ENCODE assay signal across 8 mouse cellular contexts in the genomic region with DNA sequence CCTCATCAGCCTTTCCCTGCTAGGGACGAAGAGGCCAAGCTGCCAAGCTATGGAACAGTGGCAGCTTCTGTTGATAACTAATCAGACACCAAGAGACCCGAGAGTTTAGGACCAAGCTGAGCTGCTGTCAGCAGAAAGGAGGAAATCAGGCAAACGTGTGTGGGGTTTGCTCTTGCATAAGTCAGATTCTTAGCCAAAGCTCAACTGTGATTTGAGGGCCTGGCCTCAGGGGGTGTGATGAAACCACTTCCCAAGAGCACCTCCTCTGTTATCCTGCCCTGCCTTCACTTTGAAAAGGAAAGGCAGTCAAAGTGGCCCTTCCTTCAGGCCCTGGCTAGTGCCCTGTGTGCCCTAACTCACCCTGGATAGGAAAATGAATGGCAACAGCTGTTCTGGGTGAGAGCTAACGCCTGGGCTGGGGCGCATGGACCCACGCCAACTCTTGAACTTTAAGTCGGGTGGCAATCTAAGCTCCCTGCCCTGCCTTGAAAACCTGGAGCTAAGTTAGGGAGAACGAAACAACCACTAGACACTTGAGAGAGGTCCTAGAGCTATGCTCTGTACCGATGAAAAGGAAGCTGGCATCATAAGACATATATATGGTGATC. TPM values are rescaled to one million over a fixed set of nuclear protein-coding genes. Genes with fewer than 3 reads are reported as not detected.
DNase-seq lines count a peak whose midpoint lies in the region; ATAC-seq and TF ChIP-seq lines count a peak whose summit lies in the region.

A gene (minus strand): TSS at position 138 of the 608 bp plus-strand sequence.

- no peak for TF ChIP-seq EP300 in liver, embryonic 14.5 days (IDR thresholded peaks at IDR 0.05; ENCODE audit: low read depth)

- peak; percentile 16 for DNase-seq in cerebellum, adult 9-11 months
- DNase-seq in cerebellum, adult 11 months = no peak
- DNase-seq in adrenal gland, postnatal 10 days = peak; percentile 53
- DNase-seq in forebrain, postnatal 0 days = no peak
- no peak for DNase-seq in liver, embryonic 14.5 days (ENCODE audit: low read depth in 3 of 3, low spot score in 3 of 3)
- no peak for DNase-seq in ovary, postnatal 14 days (ENCODE audit: low spot score)

- peak within 1 kb of the TSS; percentile 81 for H3K4me2 ChIP-seq in forebrain, postnatal 0 days (ENCODE audit: low read depth)
- peak within 1 kb of the TSS; percentile 86 for H3K4me2 ChIP-seq in hindbrain, embryonic 12.5 days (replicated peaks)
- peak within 1 kb of the TSS; percentile 100 for H3K4me2 ChIP-seq in liver, embryonic 14.5 days (ENCODE audit: low read depth)
- H3K4me2 ChIP-seq in neural tube, embryonic 13.5 days = peak within 1 kb of the TSS; percentile 91

- H3K36me3 ChIP-seq in forebrain, postnatal 0 days (ENCODE audit: insufficient read depth) = no peaks in the 10 kb centered on the region
- H3K36me3 ChIP-seq in hindbrain, embryonic 12.5 days = no peaks in the 10 kb centered on the region
- no peaks in the 10 kb centered on the region for H3K36me3 ChIP-seq in liver, embryonic 14.5 days (replicated peaks; ENCODE audit: control insufficient read depth, insufficient read depth, low read depth)
- no peaks in the 10 kb centered on the region for H3K36me3 ChIP-seq in neural tube, embryonic 13.5 days

- peak within 1 kb of the TSS; percentile 75 for H3K4me3 ChIP-seq in forebrain, postnatal 0 days (ENCODE audit: low read depth, low read length)
- peak within 1 kb of the TSS; percentile 88 for H3K4me3 ChIP-seq in hindbrain, embryonic 12.5 days
- H3K4me3 ChIP-seq in liver, embryonic 14.5 days (ENCODE audit: insufficient read depth in 1 of 2, low read depth in 2 of 2, low read length in 2 of 2) = peak within 1 kb of the TSS; percentile 82 to 91
- H3K4me3 ChIP-seq in neural tube, embryonic 13.5 days = peak within 1 kb of the TSS; percentile 86

- no peaks in the 10 kb centered on the region for H3K27me3 ChIP-seq in forebrain, postnatal 0 days (ENCODE audit: insufficient read depth, low read length)
- no peaks in the 10 kb centered on the region; the same call in 1 of the 2 replicates for H3K27me3 ChIP-seq in hindbrain, embryonic 12.5 days
- no peaks in the 10 kb centered on the region for H3K27me3 ChIP-seq in liver, embryonic 14.5 days (ENCODE audit: control insufficient read depth, insufficient read depth, low read length)
- H3K27me3 ChIP-seq in neural tube, embryonic 13.5 days = no peaks in the 10 kb centered on the region; the same call in 1 of the 2 replicates

- no peaks in the 10 kb centered on the region; the same call in 1 of the 2 replicates for H3K4me1 ChIP-seq in forebrain, postnatal 0 days (ENCODE audit: insufficient read depth)
- H3K4me1 ChIP-seq in hindbrain, embryonic 12.5 days = peaks cover 19% of the 10 kb centered on the region
- peaks cover 5 to 20% of the 10 kb centered on the region in 2 experiments; a peak in 3 of 4 replicates for H3K4me1 ChIP-seq in liver, embryonic 14.5 days (replicated peaks; ENCODE audit: control insufficient read depth in 2 of 2, insufficient read depth in 2 of 2, low read length in 1 of 2)
- peaks cover 32% of the 10 kb centered on the region for H3K4me1 ChIP-seq in neural tube, embryonic 13.5 days (replicated peaks)

- peak; percentile 28 for ATAC-seq in forebrain, postnatal 0 days
- ATAC-seq in hindbrain, embryonic 12.5 days (ENCODE audit: low FRiP score) = no peak
- ATAC-seq in liver, embryonic 14.5 days (ENCODE audit: insufficient read depth) = no peak
- no peak; the same call in 1 of the 2 replicates for ATAC-seq in neural tube, embryonic 13.5 days (ENCODE audit: low read depth)

- no peaks in the 10 kb centered on the region for H3K9me3 ChIP-seq in forebrain, postnatal 0 days (ENCODE audit: low read length)
- no peaks in the 10 kb centered on the region for H3K9me3 ChIP-seq in hindbrain, embryonic 12.5 days (replicated peaks)
- no peaks in the 10 kb centered on the region for H3K9me3 ChIP-seq in liver, embryonic 14.5 days (ENCODE audit: control insufficient read depth, low read length)
- H3K9me3 ChIP-seq in neural tube, embryonic 13.5 days = no peaks in the 10 kb centered on the region

- H3K9ac ChIP-seq in forebrain, postnatal 0 days = peak within 1 kb of the TSS; percentile 90
- peak within 1 kb of the TSS; percentile 86 for H3K9ac ChIP-seq in hindbrain, embryonic 12.5 days
- H3K9ac ChIP-seq in liver, embryonic 14.5 days (replicated peaks) = peak within 1 kb of the TSS; percentile 83
- peak within 1 kb of the TSS; percentile 85 for H3K9ac ChIP-seq in neural tube, embryonic 13.5 days

- TF ChIP-seq CTCF in forebrain, postnatal 0 days (IDR thresholded peaks at IDR 0.05; ENCODE audit: low read depth) = no peak
- no peak for TF ChIP-seq CTCF in liver, embryonic 14.5 days (IDR thresholded peaks at IDR 0.05; ENCODE audit: low read depth)

- peak within 1 kb of the TSS; percentile 78 for H3K27ac ChIP-seq in forebrain, postnatal 0 days (ENCODE audit: low read depth, low read length)
- peak within 1 kb of the TSS; percentile 80 for H3K27ac ChIP-seq in hindbrain, embryonic 12.5 days
- H3K27ac ChIP-seq in liver, embryonic 14.5 days = peak within 1 kb of the TSS; percentile 25
- peak within 1 kb of the TSS; percentile 86 for H3K27ac ChIP-seq in neural tube, embryonic 13.5 days (replicated peaks)

- WGBS in forebrain, postnatal 0 days = 53% methylated on average over 9 of the region's 9 CpGs
- 53% methylated on average over 9 of the region's 9 CpGs for WGBS in hindbrain, embryonic 12.5 days
- 48% methylated on average over 9 of the region's 9 CpGs for WGBS in liver, embryonic 14.5 days (ENCODE audit: insufficient replicate concordance)
- WGBS in neural tube, embryonic 13.5 days = 59% methylated on average over 9 of the region's 9 CpGs

RNA-seq across cellular contexts. Expression of the gene that starts here (rescaled TPM):
- total RNA-seq in adrenal gland, postnatal 10 days (2021) = 100 to 1,000 TPM; 147 to 152 TPM
- 58.6 and 75.0 TPM in 2 replicates for total RNA-seq in forebrain, postnatal 0 days (2014; rRNA removed)
- polyA plus RNA-seq in forebrain, postnatal 0 days (2015; fragmentation: Nextera tagmentation; extraction: Ambion mirVana) = 63.8 and 70.4 TPM in 2 replicates
- 155 and 156 TPM in 2 replicates for polyA plus RNA-seq in hindbrain, embryonic 12.5 days (2016; fragmentation: Nextera tagmentation; extraction: Ambion mirVana)
- polyA plus RNA-seq in liver, embryonic 14.5 days (2012; rRNA removed) = 29.1 and 31.2 TPM in 2 replicates
- polyA plus RNA-seq in liver, embryonic 14.5 days (2014; fragmentation: Nextera tagmentation; extraction: Ambion mirVana) = 66.8 and 67.8 TPM in 2 replicates
- polyA plus RNA-seq in neural tube, embryonic 13.5 days (2015; fragmentation: Nextera tagmentation; extraction: Ambion mirVana) = 91.2 and 104 TPM in 2 replicates

Comparison
In these comparisons a context has a peak if more than half of its experiments do, and no peak if none do; other contexts are left out.
1. DNase-seq: peak in cerebellum, adult 9-11 months (single experiment) and adrenal gland, postnatal 10 days (single experiment); none in cerebellum, adult 11 months (single experiment), forebrain, postnatal 0 days (single experiment), liver, embryonic 14.5 days (0 of 3) and ovary, postnatal 14 days (single experiment).
2. H3K27ac ChIP-seq: peak in every context shown above with its lines; median percentile 86 in neural tube, embryonic 13.5 days; 80 in hindbrain, embryonic 12.5 days; 78 in forebrain, postnatal 0 days; 25 in liver, embryonic 14.5 days.
3. Peak in every context shown above with its lines, with median percentiles within 50 percentile points of each other: H3K4me2 ChIP-seq, H3K4me3 ChIP-seq and H3K9ac ChIP-seq.